Mouse (Mus musculus) adrenal gland, adult 18-20 months (tissue): ENCODE results near the gene Pold4. TPM values are rescaled to one million over a fixed set of nuclear protein-coding genes. Genes with fewer than 3 reads are reported as not detected.

ENCODE experiments used
- DNase-seq, 2 experiments: peaks; one replicate each; pipeline ENCODE4 v3.0.0; 2021 to 2022; ENCODE audit warnings: low spot score in 2 of 2
- long read RNA-seq, 2 experiments: library from polyadenylated mRNA; stranded (forward); transcript quantifications; one replicate each; pipeline ENCODE4 v2.0.0; 2021
- total RNA-seq, 2 experiments: library from RNA; stranded (reverse); gene quantifications; 1 replicate in 1 of 2; 2 replicates in 1 of 2; pipeline ENCODE4 v1.2.3; 2021

Gene Pold4
- total RNA-seq: 10 to 100 TPM; 41.0 to 44.4 TPM
- long read RNA-seq, experiment 1, transcript Pold4-201 (4 exons, 913 nt): major isoform, 6 of 11 reads
- long read RNA-seq, experiment 1, partial matches to known transcripts: 2 of 11 reads
- long read RNA-seq, experiment 1, other reads (novel, unspliced or antisense): 2 of 11 reads
- long read RNA-seq, experiment 2, transcript Pold4-201 (4 exons, 913 nt): major isoform, 20 of 28 reads
- long read RNA-seq, experiment 2, partial matches to known transcripts: 2 of 28 reads
- long read RNA-seq, experiment 2, other reads (novel, unspliced or antisense): 3 of 28 reads

DNA sequence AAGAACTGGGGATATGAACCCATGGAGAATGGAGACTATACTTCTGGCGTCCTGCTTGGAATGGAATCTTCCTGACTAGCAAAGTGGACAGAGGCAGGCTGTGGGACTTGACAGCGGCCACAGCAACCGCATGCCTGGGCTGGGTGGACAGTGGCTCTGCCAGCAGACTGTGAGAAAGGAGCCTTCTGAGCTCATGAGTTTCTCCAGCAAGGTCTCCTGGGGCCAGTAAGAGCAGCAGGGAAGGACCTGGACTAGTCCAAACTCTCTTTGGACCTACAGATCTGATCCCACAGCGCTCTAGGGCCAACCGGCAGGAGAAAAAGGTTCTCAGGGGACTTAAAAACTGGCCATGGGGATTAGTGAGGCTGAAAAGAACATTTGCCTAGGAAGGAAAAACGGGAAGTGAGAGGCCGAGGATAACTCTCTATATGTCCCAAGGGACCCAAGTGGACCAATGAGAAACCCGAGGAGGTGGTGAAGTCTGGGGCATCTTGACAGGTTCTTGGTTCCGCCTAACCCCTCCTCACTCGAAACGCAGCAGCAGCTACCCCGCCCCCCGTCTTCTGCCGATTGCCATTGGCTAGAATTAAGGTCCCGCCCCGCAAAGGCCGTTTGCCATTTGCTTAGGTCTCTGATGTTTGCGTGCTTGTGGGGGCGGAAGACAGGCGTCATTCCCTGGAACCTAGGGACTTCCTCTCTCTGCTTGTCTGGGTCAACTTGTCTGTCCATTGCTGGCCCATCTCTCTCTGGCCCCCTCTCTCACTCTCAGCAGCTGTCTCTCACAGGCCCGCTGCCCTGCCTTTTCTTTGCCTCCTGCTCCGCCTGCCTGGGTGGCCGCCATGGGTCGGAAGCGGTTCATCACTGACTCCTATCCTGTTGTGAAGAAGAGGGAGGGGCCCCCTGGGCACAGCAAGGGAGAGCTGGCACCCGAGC lies at the start of gene Pold4:
Pold4 (plus strand) TSS at position 647 of the 933 bp plus-strand sequence.
- DNase-seq: peak; percentile 90 to 93

DNA sequence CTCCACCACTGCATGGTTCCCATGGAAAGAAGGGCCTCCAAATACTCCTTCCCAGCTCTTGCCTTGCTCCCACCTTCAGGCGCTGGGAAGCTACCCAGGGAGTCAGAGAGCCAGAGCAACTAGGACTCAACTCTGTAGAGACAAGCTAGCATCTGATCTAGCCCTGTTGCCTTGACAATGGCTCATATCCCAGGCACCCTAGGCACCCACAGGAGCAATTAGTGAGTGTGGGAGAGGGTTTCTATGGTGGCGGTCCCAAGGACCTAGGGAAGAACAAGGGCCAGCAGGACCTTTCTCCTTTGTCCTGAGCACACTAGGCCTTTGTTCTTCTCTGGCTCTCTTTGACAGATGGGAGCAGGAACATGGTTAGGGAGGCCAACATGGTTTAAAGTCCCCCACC lies 48.0 kb upstream of the Pold4 start:
- DNase-seq: no peak

DNA sequence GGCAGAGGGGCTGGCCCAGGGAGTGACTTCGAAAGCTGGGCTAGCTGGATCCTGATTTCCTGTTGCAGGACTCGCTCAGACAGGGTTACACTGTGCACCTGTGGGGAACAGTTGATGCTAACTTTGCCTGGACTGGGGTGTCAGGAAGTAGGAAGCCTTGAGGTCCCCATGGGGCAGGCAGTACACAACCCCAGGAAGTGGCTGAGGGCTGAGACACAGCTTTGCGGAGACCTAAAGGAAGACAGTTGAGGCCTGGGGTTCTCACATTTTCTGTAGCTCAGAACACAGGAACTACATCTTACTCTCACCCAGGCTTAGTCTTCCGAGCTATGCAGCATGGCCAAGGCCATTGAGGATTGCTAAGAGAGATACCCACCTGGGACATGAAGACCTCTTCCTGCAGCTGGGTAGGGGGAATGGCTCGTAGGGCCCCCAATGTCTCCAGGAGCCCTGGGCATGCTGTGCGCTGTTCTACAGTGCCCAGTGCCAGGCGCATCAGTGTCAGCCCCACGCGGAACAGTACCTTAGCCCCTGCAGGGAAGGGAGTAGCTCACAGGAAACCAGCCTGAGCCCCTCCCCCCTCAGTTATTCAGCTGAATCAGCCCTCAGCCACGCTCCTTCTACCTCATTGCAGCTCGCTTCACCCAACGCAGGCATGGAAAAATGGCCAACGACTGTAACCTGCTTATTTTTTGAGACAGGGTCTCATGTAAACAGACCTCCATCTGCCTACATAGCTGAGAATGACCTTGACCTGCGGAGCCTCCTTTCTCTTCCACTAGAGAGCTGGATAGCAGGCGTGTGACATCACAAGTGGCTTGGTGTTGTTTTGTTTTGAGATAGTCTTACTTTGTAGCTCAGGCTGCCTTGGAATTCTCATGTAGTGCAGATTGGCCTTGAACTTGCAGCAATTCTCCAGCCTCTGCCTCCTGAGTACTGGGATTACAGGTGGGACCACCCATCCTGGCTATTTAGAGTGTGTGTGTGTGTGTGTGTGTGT lies 46.4 kb upstream of the Pold4 start:
- DNase-seq: no peak

DNA sequence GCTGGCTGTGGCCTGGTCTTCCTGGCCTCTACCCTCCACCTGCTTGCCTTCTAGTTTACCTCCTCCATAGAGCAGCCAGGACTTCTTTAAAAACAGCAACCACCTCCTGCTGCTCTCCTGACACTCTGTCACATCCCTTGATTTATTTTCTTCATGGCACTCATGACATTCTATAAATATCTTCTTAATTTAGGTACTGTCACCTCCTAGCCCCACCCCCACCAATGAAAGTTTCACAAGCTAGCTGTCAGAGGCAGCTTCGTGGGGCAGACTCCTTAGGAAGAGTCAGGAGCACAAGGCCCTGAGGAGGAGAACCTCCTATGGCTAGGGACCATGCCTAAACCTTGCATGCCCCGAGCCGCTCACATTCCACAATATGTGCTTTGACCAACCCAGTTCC lies 44.4 kb upstream of the Pold4 start:
- DNase-seq: no peak

DNA sequence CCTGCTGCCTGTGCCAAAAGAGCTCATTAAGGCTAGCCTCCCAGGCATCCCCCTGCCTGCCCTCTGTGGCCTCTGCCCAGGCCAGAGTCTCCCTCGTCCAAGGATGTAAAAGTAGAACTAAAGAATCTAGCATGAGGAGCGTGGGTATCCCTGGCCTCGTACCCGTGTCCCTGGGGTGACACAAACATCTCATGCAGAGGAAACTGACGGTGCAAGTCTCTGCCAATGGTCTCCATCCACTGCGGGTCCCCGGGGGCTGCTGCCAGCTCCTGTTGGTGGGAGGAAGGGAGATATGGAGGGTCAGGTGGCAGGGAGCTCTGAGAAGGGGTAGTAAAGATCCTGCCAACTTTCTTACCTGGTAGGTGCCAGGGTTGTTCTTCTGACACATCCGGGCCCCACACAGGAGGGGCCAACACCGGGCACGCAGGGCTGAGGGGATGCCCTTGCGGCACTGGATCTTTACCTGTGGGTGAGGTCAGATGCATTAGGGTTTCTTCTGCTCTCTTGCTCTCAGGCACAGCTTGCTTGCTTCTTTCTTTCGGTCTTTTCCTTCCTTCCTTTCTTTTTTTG lies 42.6 kb upstream of the Pold4 start:
- DNase-seq: no peak

DNA sequence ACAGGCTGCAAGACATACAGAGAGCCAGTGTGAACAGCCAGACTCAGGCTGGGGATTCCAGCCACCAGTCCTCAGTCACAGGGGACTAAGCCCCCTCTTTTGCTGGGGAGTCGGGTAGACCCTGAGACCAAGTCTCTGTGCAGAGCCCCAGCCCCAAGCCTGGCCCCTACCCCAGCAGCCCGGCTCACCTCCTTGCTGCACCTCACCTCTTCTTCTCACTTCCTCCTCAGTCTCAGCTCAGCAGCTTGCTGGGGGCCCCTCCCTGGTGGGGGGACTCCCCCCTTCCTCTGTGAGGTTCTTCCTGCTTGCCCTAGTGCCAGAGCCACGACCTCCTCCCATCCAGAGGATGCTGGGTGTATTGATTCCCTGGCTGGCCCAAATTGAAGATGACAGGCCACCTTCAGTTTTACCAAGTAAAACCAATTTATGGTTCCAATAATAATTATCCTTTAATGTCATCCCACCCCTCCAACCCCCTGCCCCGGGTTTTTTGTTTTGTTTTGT lies 40.8 kb upstream of the Pold4 start, which contains the start of gene Tbc1d10c:
Tbc1d10c (minus strand) TSS at position 454 of the 504 bp plus-strand sequence.
- no peak for DNase-seq

DNA sequence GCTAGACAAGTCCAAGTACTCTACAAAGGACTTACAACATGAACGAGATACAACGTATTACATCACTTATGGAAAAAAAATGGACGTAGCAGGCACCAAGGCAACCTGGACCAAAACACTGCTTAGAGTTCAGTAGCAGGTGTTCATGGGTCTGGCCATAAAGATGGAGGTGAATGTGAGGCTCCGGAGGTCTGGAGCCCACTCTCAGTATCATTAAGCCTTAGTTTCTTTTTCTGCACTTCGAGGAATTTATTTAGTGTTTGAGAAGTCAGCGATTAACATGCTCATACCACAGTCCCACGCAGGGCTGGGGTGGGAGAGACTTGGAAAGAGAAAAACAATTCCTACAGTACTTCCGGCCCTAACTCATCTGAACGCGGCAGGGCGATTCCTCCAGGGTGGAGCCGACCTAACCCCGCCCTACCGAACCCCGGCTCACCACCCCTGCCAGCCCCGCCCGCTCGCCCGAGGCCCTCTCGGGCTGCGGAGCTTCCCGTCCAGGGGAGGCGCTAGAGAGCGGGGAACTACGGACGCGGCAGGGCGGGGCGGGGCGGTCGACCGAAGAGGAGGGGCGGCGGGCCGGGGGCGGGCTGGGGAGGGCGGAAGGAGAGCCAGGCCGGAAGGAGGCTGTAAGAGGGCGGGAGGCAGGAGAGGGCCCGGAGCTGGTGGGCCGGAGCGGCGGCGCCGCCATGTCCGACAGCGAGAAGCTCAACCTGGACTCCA lies 40.0 kb upstream of the Pold4 start, which contains the start of gene Ppp1ca:
Ppp1ca (plus strand) TSS at position 538 of the 723 bp plus-strand sequence.
- DNase-seq: peak; percentile 98

DNA sequence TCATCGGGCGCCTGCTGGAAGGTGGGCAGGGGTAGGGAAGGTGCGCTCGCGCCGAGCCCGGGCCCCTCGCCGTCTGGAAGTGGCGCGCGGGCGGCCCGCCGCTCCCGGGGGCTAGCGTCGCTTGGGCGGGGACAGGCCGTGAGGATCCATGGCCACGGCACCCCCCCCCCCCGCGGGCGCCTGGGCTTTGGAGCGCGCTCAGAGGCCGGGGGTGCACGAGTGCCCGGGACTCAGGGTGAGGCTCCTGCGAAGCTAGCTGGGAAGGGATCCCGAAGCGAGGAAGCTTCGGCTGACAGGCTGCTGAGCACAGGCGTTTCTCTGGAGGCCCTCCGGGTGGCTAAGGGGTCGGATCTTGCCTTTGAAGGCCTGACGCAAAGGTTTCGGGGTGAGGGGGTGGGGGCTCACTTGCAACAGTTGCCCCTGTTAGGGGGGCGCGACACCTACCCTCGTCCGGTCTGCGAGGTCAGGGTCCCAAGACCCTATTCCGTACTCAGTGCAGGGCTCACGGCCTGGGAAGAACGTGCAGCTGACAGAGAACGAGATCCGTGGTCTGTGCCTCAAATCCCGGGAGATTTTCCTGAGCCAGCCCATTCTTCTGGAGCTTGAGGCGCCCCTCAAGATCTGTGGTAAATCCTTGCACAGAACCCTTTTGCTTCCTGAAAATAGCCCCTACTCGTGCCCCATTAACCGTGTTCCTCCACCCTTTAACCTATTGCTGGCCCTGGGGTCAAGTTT lies 39.3 kb upstream of the Pold4 start:
- DNase-seq: no peak

DNA sequence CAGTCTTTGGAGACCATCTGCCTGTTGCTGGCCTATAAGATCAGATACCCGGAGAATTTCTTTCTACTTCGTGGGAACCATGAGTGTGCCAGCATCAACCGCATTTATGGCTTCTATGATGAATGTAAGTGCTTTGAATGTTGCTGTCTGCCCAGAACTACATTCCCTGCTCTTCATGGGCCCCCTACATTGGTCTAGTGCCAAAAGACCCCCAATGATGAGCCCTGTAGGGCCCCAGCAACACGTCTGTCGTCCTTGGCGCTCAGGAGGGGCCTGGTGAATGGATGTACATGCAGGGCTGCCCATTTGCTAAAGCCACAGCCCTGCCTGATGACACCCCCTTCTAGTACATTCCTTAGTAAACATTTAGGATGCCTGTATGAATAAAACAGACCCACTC lies 38.6 kb upstream of the Pold4 start:
- no peak for DNase-seq

DNA sequence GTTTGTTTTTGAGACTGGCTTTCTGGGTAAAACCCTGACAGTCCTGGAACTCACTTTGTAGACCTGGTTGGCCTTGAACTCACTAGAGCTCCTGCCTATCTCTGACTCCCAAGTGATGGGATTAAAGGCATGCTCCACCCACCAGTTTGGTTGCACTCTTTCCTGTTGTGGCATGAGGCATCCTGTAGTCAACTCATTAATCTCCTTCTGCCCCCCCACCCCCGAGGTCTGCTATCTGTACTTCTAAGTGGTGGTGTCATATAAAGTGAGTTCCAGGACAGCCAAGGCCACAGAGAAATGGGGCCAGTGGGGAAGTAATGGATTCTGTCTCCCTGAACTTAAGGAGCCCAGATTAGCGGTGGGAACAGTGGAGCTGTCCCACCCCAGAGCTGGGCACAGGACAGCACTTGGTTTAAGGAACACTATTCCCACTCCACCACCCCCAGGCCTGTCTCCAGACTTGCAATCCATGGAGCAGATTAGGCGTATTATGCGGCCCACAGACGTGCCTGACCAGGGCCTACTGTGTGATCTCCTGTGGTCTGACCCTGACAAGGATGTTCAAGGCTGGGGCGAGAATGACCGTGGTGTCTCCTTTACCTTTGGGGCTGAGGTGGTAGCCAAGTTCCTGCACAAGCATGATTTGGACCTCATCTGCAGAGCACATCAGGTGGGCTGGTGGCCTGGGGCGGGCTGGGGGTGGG lies 37.5 kb upstream of the Pold4 start:
- DNase-seq: no peak

DNA sequence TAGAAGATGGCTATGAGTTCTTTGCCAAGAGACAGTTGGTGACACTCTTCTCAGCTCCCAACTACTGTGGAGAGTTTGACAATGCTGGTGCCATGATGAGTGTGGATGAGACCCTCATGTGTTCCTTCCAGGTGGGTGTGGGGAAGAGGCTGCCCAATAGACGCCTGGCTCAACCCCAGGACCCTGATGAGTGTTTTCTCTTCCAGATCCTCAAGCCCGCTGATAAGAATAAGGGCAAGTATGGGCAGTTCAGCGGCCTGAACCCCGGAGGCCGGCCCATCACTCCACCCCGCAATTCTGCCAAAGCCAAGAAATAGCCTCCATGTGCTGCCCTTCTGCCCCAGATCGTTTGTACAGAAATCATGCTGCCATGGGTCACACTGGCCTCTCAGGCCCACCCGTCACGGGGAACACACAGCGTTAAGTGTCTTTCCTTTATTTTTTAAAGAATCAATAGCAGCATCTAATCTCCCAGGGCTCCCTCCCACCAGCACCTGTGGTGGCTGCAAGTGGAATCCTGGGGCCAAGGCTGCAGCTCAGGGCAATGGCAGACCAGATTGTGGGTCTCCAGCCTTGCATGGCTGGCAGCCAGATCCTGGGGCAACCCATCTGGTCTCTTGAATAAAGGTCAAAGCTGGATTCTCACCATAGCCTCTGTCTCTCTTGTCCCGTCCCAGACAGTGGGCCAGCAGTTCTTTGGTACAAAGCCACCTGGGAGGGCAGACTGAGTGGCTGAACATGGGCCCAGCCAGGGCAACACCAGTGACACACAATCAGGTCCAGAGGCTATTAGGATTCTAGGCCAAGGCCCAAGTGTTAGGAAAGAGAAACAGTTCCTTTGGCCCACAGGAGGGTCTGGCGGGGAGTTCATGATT lies 36.7 kb upstream of the Pold4 start:
- no peak for DNase-seq

DNA sequence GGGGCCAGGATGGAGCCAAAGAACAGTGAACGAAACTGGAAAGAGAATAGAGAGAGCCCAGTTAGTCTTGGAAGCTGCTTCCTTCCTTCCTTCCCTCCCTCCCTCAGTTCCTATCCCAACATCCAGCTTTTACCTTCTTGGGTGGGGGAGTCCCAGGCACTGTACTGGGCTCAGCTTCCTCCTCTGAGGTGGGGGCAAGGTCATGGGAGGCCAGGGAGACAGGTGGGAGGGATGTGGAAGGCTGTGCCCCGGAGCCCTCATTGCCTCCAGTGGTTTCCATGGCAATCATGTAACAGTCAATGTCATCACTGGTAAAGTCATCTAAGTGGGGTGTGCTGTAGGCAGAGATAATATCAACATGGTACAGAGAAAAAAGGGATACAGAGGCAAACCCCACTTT lies 35.7 kb upstream of the Pold4 start:
- no peak for DNase-seq

DNA sequence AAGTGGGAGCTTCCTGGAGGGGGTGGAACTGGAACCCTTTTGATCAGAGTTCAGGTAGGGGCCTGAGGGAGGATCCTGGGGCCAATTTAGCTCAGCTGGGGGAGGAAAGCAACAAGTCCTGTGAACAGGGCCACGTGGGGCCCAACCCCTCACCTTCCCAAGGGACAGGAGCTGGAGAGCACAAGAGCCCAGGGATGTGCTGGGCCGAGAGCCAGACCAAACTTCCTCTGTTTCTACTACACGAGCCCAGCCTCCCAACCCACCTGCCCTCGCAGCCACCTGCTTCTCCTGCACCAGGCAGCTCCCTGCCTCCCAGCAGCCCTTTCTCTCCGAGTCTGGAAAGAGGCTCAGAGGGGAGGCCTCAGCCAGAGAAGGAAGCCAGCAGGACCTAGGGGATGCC lies 35.2 kb upstream of the Pold4 start:
- DNase-seq: no peak

DNA sequence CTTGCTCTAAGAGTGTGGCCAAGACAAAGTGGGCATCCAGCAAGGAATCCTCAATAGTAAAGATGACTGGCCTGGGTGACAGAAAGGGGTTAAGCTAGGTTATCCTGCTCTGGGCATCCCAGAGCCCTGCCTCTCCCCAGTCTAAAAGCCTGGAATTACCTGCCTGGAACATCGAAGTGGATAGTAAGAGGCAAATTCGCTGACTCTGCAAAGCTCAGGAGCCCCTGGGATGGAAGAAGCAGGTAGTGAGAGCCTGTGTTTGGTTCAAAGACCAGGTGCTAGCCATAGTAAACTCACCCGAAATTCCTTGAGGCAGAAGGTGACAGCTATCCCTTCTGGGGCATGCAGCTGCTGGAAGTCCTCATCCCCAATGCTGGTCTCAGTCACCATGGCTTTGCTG lies 34.5 kb upstream of the Pold4 start:
- DNase-seq: no peak

DNA sequence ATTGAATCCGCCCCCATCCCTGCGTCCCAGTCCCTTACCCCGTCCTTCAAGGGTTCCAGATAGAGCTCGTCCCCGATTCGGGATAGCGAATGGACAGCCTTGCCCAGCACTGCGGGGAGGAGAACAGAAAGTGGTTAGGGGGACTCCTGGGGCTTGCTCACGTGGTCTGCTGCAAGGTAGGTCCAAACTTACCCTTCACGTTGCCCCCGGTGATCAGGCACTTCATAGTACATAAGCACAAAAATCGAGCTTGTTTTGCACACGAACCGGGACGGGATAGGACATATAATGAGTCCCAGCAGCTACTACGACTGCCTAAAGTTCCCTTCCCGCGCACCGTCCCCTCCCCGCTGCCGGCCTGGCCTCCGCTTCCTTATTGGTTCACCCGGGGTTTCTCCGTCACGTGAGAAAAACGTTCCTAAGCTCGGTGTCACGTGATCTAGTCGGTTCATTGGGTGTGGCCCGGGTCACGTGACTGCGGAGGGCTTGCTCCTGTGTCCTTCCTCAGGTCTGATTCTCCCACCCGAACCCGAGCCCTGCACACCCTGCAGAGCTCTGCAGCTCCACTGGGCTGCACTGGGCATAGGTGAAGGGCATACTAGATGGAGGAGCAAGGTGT lies 30.3 kb upstream of the Pold4 start, which contains the start of gene Rad9a:
Rad9a (minus strand) TSS at position 372 of the 619 bp plus-strand sequence.
- DNase-seq: peak; percentile 87 to 89

DNA sequence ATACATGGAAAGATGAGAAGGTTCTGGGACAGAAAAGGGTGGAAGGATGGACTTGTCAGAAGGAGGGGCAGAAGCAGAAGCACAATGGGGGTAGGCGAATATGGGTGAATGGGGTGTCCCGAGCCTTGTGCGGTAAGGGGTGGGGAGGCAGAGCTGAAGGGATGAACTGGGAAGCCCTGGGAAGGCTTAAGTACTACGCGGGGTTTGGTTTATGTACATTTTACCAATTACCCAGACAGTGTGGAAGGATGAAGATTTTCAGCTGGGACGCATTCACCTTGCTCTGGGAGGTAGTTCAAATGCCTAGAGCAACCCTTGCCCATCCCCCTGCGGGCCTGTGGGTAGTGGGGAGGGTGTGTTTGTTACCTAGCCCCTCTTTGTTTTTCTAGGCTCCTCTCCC lies 29.6 kb upstream of the Pold4 start:
- DNase-seq: no peak

DNA sequence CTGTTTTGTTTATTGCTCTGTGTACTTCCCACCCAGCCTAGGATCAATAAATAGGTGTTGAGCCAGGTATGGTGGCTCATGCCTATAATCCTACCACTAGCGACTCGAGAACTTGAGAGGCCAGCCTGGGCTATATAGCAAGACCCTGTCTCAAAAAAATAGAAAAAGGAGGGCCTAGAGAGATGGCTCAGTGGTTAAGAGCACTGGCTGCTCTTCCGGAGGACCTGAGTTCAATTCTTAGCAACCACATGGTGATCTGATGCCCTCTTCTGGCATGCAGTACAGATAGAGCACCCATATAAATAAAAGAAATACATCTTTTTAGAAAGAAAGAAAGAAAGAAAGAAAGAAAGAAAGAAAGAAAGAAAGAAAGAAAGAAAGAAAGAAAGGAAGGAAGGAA lies 28.6 kb upstream of the Pold4 start:
- DNase-seq: no peak
